Mouse (Mus musculus): ENCODE measurements around the gene Kcnh4. TPM values are rescaled to one million over a fixed set of nuclear protein-coding genes. Genes with fewer than 3 reads are reported as not detected.

Kcnh4 gene
- polyA plus RNA-seq, 1 experiment from 2014 or later = 3.4 TPM

- H3K9me3 ChIP-seq (replicated peaks) = no peaks in the 10 kb centered on the region
- peaks cover 18% of the 10 kb centered on the region for H3K4me1 ChIP-seq
- H3K4me2 ChIP-seq = no peak overlapping the region
- 81% methylated on average over 6 of the region's 6 CpGs for WGBS
- H3K27ac ChIP-seq = no peak overlapping the region
- H3K27me3 ChIP-seq = no peaks in the 10 kb centered on the region
- no peak overlapping the region for H3K4me3 ChIP-seq
- no peaks in the 10 kb centered on the region for H3K36me3 ChIP-seq (ENCODE audit: poor library complexity, severe bottlenecking)
- H3K9ac ChIP-seq = no peak overlapping the region
- no peak for ATAC-seq
Observed at GRCm38 (mm10) chr11:100741348-100741747, 18.4 kb downstream of the Kcnh4 start.

- 12% methylated on average over 5 of the region's 5 CpGs for WGBS
- ATAC-seq = no peak
- H3K36me3 ChIP-seq (ENCODE audit: poor library complexity, severe bottlenecking) = peaks cover 5% of the 10 kb centered on the region; the same call in 1 of the 2 replicates
- no peaks in the 10 kb centered on the region for H3K9me3 ChIP-seq (replicated peaks)
- peak overlapping the region; percentile 78 for H3K4me3 ChIP-seq
- peaks cover 28% of the 10 kb centered on the region for H3K4me1 ChIP-seq
- H3K27ac ChIP-seq = no peak overlapping the region
- peak overlapping the region; percentile 64 for H3K4me2 ChIP-seq
- H3K27me3 ChIP-seq = no peaks in the 10 kb centered on the region
- peak overlapping the region; percentile 68 for H3K9ac ChIP-seq
Observed at GRCm38 (mm10) chr11:100738749-100739148, 21.0 kb downstream of the Kcnh4 start.

GRCm38 (mm10) chr11:100738066-100738604, 21.6 kb downstream of the Kcnh4 start, which contains the start of gene Rab5c:
Rab5c (minus strand) TSS chr11:100738215.
- no peaks in the 10 kb centered on the region for H3K27me3 ChIP-seq
- peaks cover 11% of the 10 kb centered on the region; the same call in 1 of the 2 replicates for H3K36me3 ChIP-seq (ENCODE audit: poor library complexity, severe bottlenecking)
- H3K27ac ChIP-seq = peak within 1 kb of the TSS; percentile 57; the same call in 1 of the 2 replicates
- peak; percentile 99 for ATAC-seq
- peak within 1 kb of the TSS; percentile 78 for H3K4me3 ChIP-seq
- H3K9ac ChIP-seq = peak within 1 kb of the TSS; percentile 85
- no peaks in the 10 kb centered on the region for H3K9me3 ChIP-seq (replicated peaks)
- H3K4me2 ChIP-seq = peak within 1 kb of the TSS; percentile 90
- under 1% methylated on average over 39 of the region's 39 CpGs for WGBS
- H3K4me1 ChIP-seq = peaks cover 28% of the 10 kb centered on the region

- H3K27ac ChIP-seq = no peak overlapping the region
Observed at GRCm38 (mm10) chr11:100737105-100737733, 22.5 kb downstream of the Kcnh4 start.

GRCm38 (mm10) chr11:100736746-100737080, 23.0 kb downstream of the Kcnh4 start:
- Histone ChIP-seq H3K4me1 (peaks cover 28% of the 10 kb centered on the region), H3K27me3 (no peaks in the 10 kb centered on the region), H3K27ac (no peak overlapping the region), H3K9ac (peak overlapping the region; percentile 85), H3K9me3 (replicated peaks) (no peaks in the 10 kb centered on the region), H3K4me2 (peak overlapping the region; percentile 90), H3K4me3 (peak overlapping the region; percentile 78), H3K36me3 (ENCODE audit: poor library complexity, severe bottlenecking) (peaks cover 20% of the 10 kb centered on the region; the same call in 1 of the 2 replicates)
- ATAC-seq = no peak
- WGBS = 88% methylated on average over 4 of the region's 4 CpGs

More at GRCm38 (mm10) chr11:100737105-100737733, 22.5 kb downstream of the Kcnh4 start:
- WGBS = 1% methylated on average over 13 of the region's 13 CpGs
- Histone ChIP-seq H3K4me1 (peaks cover 28% of the 10 kb centered on the region), H3K4me2 (peak overlapping the region; percentile 90), H3K9ac (peak overlapping the region; percentile 85), H3K4me3 (peak overlapping the region; percentile 78), H3K36me3 (ENCODE audit: poor library complexity, severe bottlenecking) (peaks cover 19% of the 10 kb centered on the region; the same call in 1 of the 2 replicates), H3K27me3 (no peaks in the 10 kb centered on the region), H3K9me3 (replicated peaks) (no peaks in the 10 kb centered on the region)
- ATAC-seq = no peak

GRCm38 (mm10) chr11:100735954-100736745, 23.6 kb downstream of the Kcnh4 start:
- H3K36me3 ChIP-seq (ENCODE audit: poor library complexity, severe bottlenecking) = peaks cover 20% of the 10 kb centered on the region; the same call in 1 of the 2 replicates
- peaks cover 28% of the 10 kb centered on the region for H3K4me1 ChIP-seq
- H3K27me3 ChIP-seq = no peaks in the 10 kb centered on the region
- no peak overlapping the region for H3K27ac ChIP-seq
- ATAC-seq = no peak
- peak overlapping the region; percentile 90; the same call in 1 of the 2 replicates for H3K4me2 ChIP-seq
- no peak overlapping the region for H3K4me3 ChIP-seq
- H3K9me3 ChIP-seq (replicated peaks) = no peaks in the 10 kb centered on the region
- WGBS = 81% methylated on average over 14 of the region's 14 CpGs
- H3K9ac ChIP-seq = peak overlapping the region; percentile 85; the same call in 1 of the 2 replicates

GRCm38 (mm10) chr11:100735134-100735865, 24.4 kb downstream of the Kcnh4 start:
- no peak overlapping the region for H3K4me3 ChIP-seq

GRCm38 (mm10) chr11:100730477-100731205, 29.1 kb downstream of the Kcnh4 start:
- no peak overlapping the region for H3K27ac ChIP-seq
- no peaks in the 10 kb centered on the region for H3K27me3 ChIP-seq
- H3K9me3 ChIP-seq (replicated peaks) = no peaks in the 10 kb centered on the region
- H3K4me2 ChIP-seq = no peak overlapping the region
- H3K9ac ChIP-seq = no peak overlapping the region
- no peak overlapping the region for H3K4me3 ChIP-seq
- H3K4me1 ChIP-seq = peaks cover 3% of the 10 kb centered on the region; the same call in 1 of the 2 replicates
- peaks cover 23% of the 10 kb centered on the region; the same call in 1 of the 2 replicates for H3K36me3 ChIP-seq (ENCODE audit: poor library complexity, severe bottlenecking)
- 89% methylated on average over 6 of the region's 6 CpGs for WGBS
- ATAC-seq = no peak

More at GRCm38 (mm10) chr11:100735134-100735865, 24.4 kb downstream of the Kcnh4 start:
- Histone ChIP-seq H3K9me3 (replicated peaks) (no peaks in the 10 kb centered on the region), H3K27me3 (no peaks in the 10 kb centered on the region), H3K4me2 (no peak overlapping the region), H3K36me3 (ENCODE audit: poor library complexity, severe bottlenecking) (peaks cover 20% of the 10 kb centered on the region; the same call in 1 of the 2 replicates), H3K9ac (no peak overlapping the region), H3K4me1 (peaks cover 28% of the 10 kb centered on the region), H3K27ac (no peak overlapping the region)
- ATAC-seq = no peak
- 93% methylated on average over 9 of the region's 9 CpGs for WGBS

GRCm38 (mm10) chr11:100729976-100730375, 29.8 kb downstream of the Kcnh4 start:
- ATAC-seq = no peak
- H3K36me3 ChIP-seq (ENCODE audit: poor library complexity, severe bottlenecking) = peaks cover 23% of the 10 kb centered on the region; the same call in 1 of the 2 replicates
- no peak overlapping the region for H3K4me3 ChIP-seq
- 89% methylated on average over 4 of the region's 4 CpGs for WGBS
- H3K4me2 ChIP-seq = no peak overlapping the region
- no peaks in the 10 kb centered on the region for H3K27me3 ChIP-seq
- H3K9me3 ChIP-seq (replicated peaks) = no peaks in the 10 kb centered on the region
- no peaks in the 10 kb centered on the region for H3K4me1 ChIP-seq
- H3K9ac ChIP-seq = no peak overlapping the region
- no peak overlapping the region for H3K27ac ChIP-seq

- H3K4me2 ChIP-seq = no peak overlapping the region
- 86% methylated on average over 6 of the region's 6 CpGs for WGBS
Observed at GRCm38 (mm10) chr11:100728601-100729000, 31.1 kb downstream of the Kcnh4 start.

GRCm38 (mm10) chr11:100727201-100727600, 32.5 kb downstream of the Kcnh4 start:
- H3K9me3 ChIP-seq (replicated peaks) = no peaks in the 10 kb centered on the region
- H3K4me2 ChIP-seq = no peak overlapping the region
- no peak for ATAC-seq
- no peak overlapping the region for H3K4me3 ChIP-seq
- peaks cover 5% of the 10 kb centered on the region; the same call in 1 of the 2 replicates for H3K4me1 ChIP-seq
- peaks cover 7% of the 10 kb centered on the region; the same call in 1 of the 2 replicates for H3K36me3 ChIP-seq (ENCODE audit: poor library complexity, severe bottlenecking)
- 94% methylated on average over 3 of the region's 3 CpGs for WGBS
- no peak overlapping the region for H3K9ac ChIP-seq
- H3K27me3 ChIP-seq = no peaks in the 10 kb centered on the region
- H3K27ac ChIP-seq = no peak overlapping the region

More at GRCm38 (mm10) chr11:100728601-100729000, 31.1 kb downstream of the Kcnh4 start:
- H3K27ac ChIP-seq = no peak overlapping the region
- no peaks in the 10 kb centered on the region for H3K27me3 ChIP-seq
- H3K4me1 ChIP-seq = no peaks in the 10 kb centered on the region
- peaks cover 20% of the 10 kb centered on the region; the same call in 1 of the 2 replicates for H3K36me3 ChIP-seq (ENCODE audit: poor library complexity, severe bottlenecking)
- no peaks in the 10 kb centered on the region for H3K9me3 ChIP-seq (replicated peaks)
- H3K9ac ChIP-seq = no peak overlapping the region
- no peak for ATAC-seq
- H3K4me3 ChIP-seq = no peak overlapping the region
